Mouse (Mus musculus): Measurements from ENCODE around the gene Itprip. TPM values are rescaled to one million over a fixed set of nuclear protein-coding genes. Genes with fewer than 3 reads are reported as not detected.

Itprip gene
- polyA plus RNA-seq, 1 experiment from 2014 or later = 17.4 TPM

GRCm38 (mm10) chr19:47914191-47914590, 4.9 kb downstream of the Itprip start:
- Histone ChIP-seq H3K27me3 (no peaks in the 10 kb centered on the region), H3K9me3 (replicated peaks) (no peaks in the 10 kb centered on the region), H3K27ac (no peak overlapping the region), H3K36me3 (no peaks in the 10 kb centered on the region), H3K4me2 (no peak overlapping the region), H3K4me1 (replicated peaks) (peaks cover 63% of the 10 kb centered on the region), H3K4me3 (no peak overlapping the region), H3K9ac (no peak overlapping the region)
- 89% methylated on average over 4 of the region's 4 CpGs for WGBS
- ATAC-seq (replicated peaks; ENCODE audit: insufficient number of reproducible peaks, insufficient read depth, low FRiP score, low read depth) = no peak

- no peak overlapping the region for H3K27ac ChIP-seq
- 87% methylated on average over 7 of the region's 7 CpGs for WGBS
- H3K4me1 ChIP-seq (replicated peaks) = peaks cover 72% of the 10 kb centered on the region
- ATAC-seq (replicated peaks; ENCODE audit: insufficient number of reproducible peaks, insufficient read depth, low FRiP score, low read depth) = no peak
- no peaks in the 10 kb centered on the region for H3K36me3 ChIP-seq
- H3K4me2 ChIP-seq = no peak overlapping the region
- no peaks in the 10 kb centered on the region for H3K9me3 ChIP-seq (replicated peaks)
- no peaks in the 10 kb centered on the region for H3K27me3 ChIP-seq
- no peak overlapping the region for H3K9ac ChIP-seq
- no peak overlapping the region for H3K4me3 ChIP-seq
Measured at GRCm38 (mm10) chr19:47913344-47913743, 5.8 kb downstream of the Itprip start.

GRCm38 (mm10) chr19:47910751-47911150, 8.3 kb downstream of the Itprip start:
- Histone ChIP-seq H3K4me3 (no peak overlapping the region), H3K27me3 (no peaks in the 10 kb centered on the region), H3K27ac (peak overlapping the region; percentile 83; the same call in 1 of the 2 replicates), H3K36me3 (no peaks in the 10 kb centered on the region), H3K9ac (no peak overlapping the region), H3K9me3 (replicated peaks) (no peaks in the 10 kb centered on the region), H3K4me2 (no peak overlapping the region), H3K4me1 (replicated peaks) (peaks cover 54% of the 10 kb centered on the region)
- ATAC-seq (replicated peaks; ENCODE audit: insufficient number of reproducible peaks, insufficient read depth, low FRiP score, low read depth) = no peak
- 72% methylated on average over 4 of the region's 4 CpGs for WGBS

GRCm38 (mm10) chr19:47910117-47910618, 8.9 kb downstream of the Itprip start:
- 33% methylated on average over 3 of the region's 4 CpGs for WGBS
- Histone ChIP-seq H3K4me1 (replicated peaks) (peaks cover 55% of the 10 kb centered on the region), H3K36me3 (no peaks in the 10 kb centered on the region), H3K9me3 (replicated peaks) (no peaks in the 10 kb centered on the region), H3K9ac (no peak overlapping the region), H3K4me3 (no peak overlapping the region), H3K27ac (peak overlapping the region; percentile 83), H3K27me3 (no peaks in the 10 kb centered on the region), H3K4me2 (peak overlapping the region; percentile 55)
- ATAC-seq (replicated peaks; ENCODE audit: insufficient number of reproducible peaks, insufficient read depth, low FRiP score, low read depth) = no peak

- Histone ChIP-seq H3K27me3 (no peaks in the 10 kb centered on the region), H3K36me3 (no peaks in the 10 kb centered on the region), H3K9me3 (replicated peaks) (no peaks in the 10 kb centered on the region), H3K4me2 (peak overlapping the region; percentile 55), H3K4me1 (replicated peaks) (peaks cover 61% of the 10 kb centered on the region), H3K4me3 (peak overlapping the region; percentile 33), H3K27ac (peak overlapping the region; percentile 83), H3K9ac (peak overlapping the region; percentile 40)
- 10% methylated on average over 10 of the region's 10 CpGs for WGBS
- ATAC-seq (replicated peaks; ENCODE audit: insufficient number of reproducible peaks, insufficient read depth, low FRiP score, low read depth) = 0 out of 2 replicates have a peak, but pooled peaks have one; percentile 50
Measured at GRCm38 (mm10) chr19:47909387-47910116, 9.5 kb downstream of the Itprip start.

- Histone ChIP-seq H3K4me3 (no peak overlapping the region), H3K36me3 (no peaks in the 10 kb centered on the region), H3K27me3 (no peaks in the 10 kb centered on the region), H3K9me3 (replicated peaks) (no peaks in the 10 kb centered on the region), H3K4me2 (peak overlapping the region; percentile 55; the same call in 1 of the 2 replicates), H3K4me1 (replicated peaks) (peaks cover 61% of the 10 kb centered on the region), H3K9ac (peak overlapping the region; percentile 19; the same call in 1 of the 2 replicates), H3K27ac (peak overlapping the region; percentile 4; the same call in 1 of the 2 replicates)
- ATAC-seq (replicated peaks; ENCODE audit: insufficient number of reproducible peaks, insufficient read depth, low FRiP score, low read depth) = 0 out of 2 replicates have a peak, but pooled peaks have one; percentile 16
- WGBS = 33% methylated on average over 6 of the region's 6 CpGs
Measured at GRCm38 (mm10) chr19:47908961-47909371, 10.1 kb downstream of the Itprip start.

GRCm38 (mm10) chr19:47907596-47907995, 11.5 kb downstream of the Itprip start:
- H3K4me3 ChIP-seq = no peak overlapping the region
- WGBS = 81% methylated on average over 9 of the region's 9 CpGs

GRCm38 (mm10) chr19:47905603-47906002, 13.5 kb downstream of the Itprip start:
- Histone ChIP-seq H3K9me3 (replicated peaks) (no peaks in the 10 kb centered on the region), H3K4me2 (no peak overlapping the region), H3K4me1 (replicated peaks) (peaks cover 75% of the 10 kb centered on the region), H3K4me3 (no peak overlapping the region), H3K27ac (no peak overlapping the region), H3K36me3 (no peaks in the 10 kb centered on the region), H3K9ac (no peak overlapping the region), H3K27me3 (no peaks in the 10 kb centered on the region)
- 71% methylated on average over 5 of the region's 5 CpGs for WGBS
- no peak for ATAC-seq (replicated peaks; ENCODE audit: insufficient number of reproducible peaks, insufficient read depth, low FRiP score, low read depth)

More at GRCm38 (mm10) chr19:47907596-47907995, 11.5 kb downstream of the Itprip start:
- ATAC-seq (replicated peaks; ENCODE audit: insufficient number of reproducible peaks, insufficient read depth, low FRiP score, low read depth) = no peak
- H3K27ac ChIP-seq = no peak overlapping the region
- no peak overlapping the region for H3K9ac ChIP-seq
- H3K27me3 ChIP-seq = no peaks in the 10 kb centered on the region
- no peaks in the 10 kb centered on the region for H3K36me3 ChIP-seq
- peaks cover 72% of the 10 kb centered on the region for H3K4me1 ChIP-seq (replicated peaks)
- H3K9me3 ChIP-seq (replicated peaks) = no peaks in the 10 kb centered on the region
- no peak overlapping the region for H3K4me2 ChIP-seq

GRCm38 (mm10) chr19:47905081-47905480, 14.0 kb downstream of the Itprip start:
- no peaks in the 10 kb centered on the region for H3K9me3 ChIP-seq (replicated peaks)
- H3K4me3 ChIP-seq = no peak overlapping the region
- ATAC-seq (replicated peaks; ENCODE audit: insufficient number of reproducible peaks, insufficient read depth, low FRiP score, low read depth) = no peak
- 0 out of 2 replicates have a peak overlapping the region, but pooled peaks have one; percentile 34 for H3K27ac ChIP-seq
- no peak overlapping the region for H3K4me2 ChIP-seq
- H3K27me3 ChIP-seq = no peaks in the 10 kb centered on the region
- 54% methylated on average over 4 of the region's 4 CpGs for WGBS
- H3K36me3 ChIP-seq = no peaks in the 10 kb centered on the region
- H3K9ac ChIP-seq = no peak overlapping the region
- peaks cover 75% of the 10 kb centered on the region for H3K4me1 ChIP-seq (replicated peaks)

GRCm38 (mm10) chr19:47903679-47904078, 15.4 kb downstream of the Itprip start:
- Histone ChIP-seq H3K36me3 (no peaks in the 10 kb centered on the region), H3K27ac (peak overlapping the region; percentile 81; the same call in 1 of the 2 replicates), H3K9ac (no peak overlapping the region), H3K9me3 (replicated peaks) (no peaks in the 10 kb centered on the region), H3K4me3 (no peak overlapping the region), H3K27me3 (no peaks in the 10 kb centered on the region), H3K4me1 (replicated peaks) (peaks cover 63% of the 10 kb centered on the region), H3K4me2 (no peak overlapping the region)
- ATAC-seq (replicated peaks; ENCODE audit: insufficient number of reproducible peaks, insufficient read depth, low FRiP score, low read depth) = no peak
- WGBS = 67% methylated on average over 4 of the region's 4 CpGs

GRCm38 (mm10) chr19:47902316-47903201, 16.5 kb downstream of the Itprip start:
- WGBS = 51% methylated on average over 13 of the region's 13 CpGs
- Histone ChIP-seq H3K4me2 (peak overlapping the region; percentile 40), H3K27ac (peak overlapping the region; percentile 81), H3K36me3 (peaks cover 2% of the 10 kb centered on the region; the same call in 1 of the 2 replicates), H3K4me1 (replicated peaks) (peaks cover 54% of the 10 kb centered on the region), H3K9me3 (replicated peaks) (no peaks in the 10 kb centered on the region), H3K4me3 (no peak overlapping the region), H3K9ac (peak overlapping the region; percentile 25; the same call in 1 of the 2 replicates), H3K27me3 (no peaks in the 10 kb centered on the region)
- peak; percentile 77 for ATAC-seq (replicated peaks; ENCODE audit: insufficient number of reproducible peaks, insufficient read depth, low FRiP score, low read depth)

Measured in heart, embryonic 15.5 days (tissue).